Mouse (Mus musculus) left cerebral cortex, postnatal 14 days (tissue): ENCODE measurements around the gene Fut1. TPM values are rescaled to one million over a fixed set of nuclear protein-coding genes. Genes with fewer than 3 reads are reported as not detected.
"Not testable (repeated sequence)": the region's sequence is repeated elsewhere in the genome, so short reads cannot be mapped to it uniquely, and the experiment has no call there.

Experiments
- DNase-seq, 2 experiments: peaks; one replicate each; pipeline ENCODE4 v3.0.0; 2021 to 2022; ENCODE audit warnings: low spot score in 2 of 2, mixed read lengths in 1 of 2
- intact Hi-C: fragments of 180-260 bp; cut with DNase I; formaldehyde crosslinking; loops from one replicate; pipeline ENCODE4 v1.15.1; 2025
- total RNA-seq, 2 experiments: library from RNA; stranded (reverse); gene quantifications; 2 replicates each; pipeline ENCODE4 v1.2.3; 2021

Fut1 gene
- total RNA-seq, 2 experiments from 2014 or later, result not detected

- no peak for DNase-seq
- intact Hi-C loops, result no loop called here
Observed at GRCm38 (mm10) chr7:45635711-45636688, 18.9 kb downstream of the Fut1 start.

- intact Hi-C loops, result no loop called here
- DNase-seq, result no peak
Observed at GRCm38 (mm10) chr7:45637710-45638109, 20.6 kb downstream of the Fut1 start.

GRCm38 (mm10) chr7:45638623-45639401, 21.7 kb downstream of the Fut1 start:
- DNase-seq, result peak; percentile 97 to 98
- intact Hi-C loops, result no loop called here

GRCm38 (mm10) chr7:45639561-45640027, 22.5 kb downstream of the Fut1 start, which contains the start of gene Mamstr:
Gene Mamstr, plus strand, starts transcription at chr7:45639977.
- DNase-seq, result no peak
- intact Hi-C loops, result loop anchor here (5.0 kb wide), 1 partner anchor 58 kb away; the partner anchor contains the start of gene Car11

GRCm38 (mm10) chr7:45640191-45640957, 23.3 kb downstream of the Fut1 start:
- DNase-seq, result no peak

GRCm38 (mm10) chr7:45641391-45642040, 24.4 kb downstream of the Fut1 start:
- intact Hi-C loops, result loop anchor here (5.0 kb wide), 1 partner anchor 56 kb away; the partner anchor contains the start of gene Car11
- no peak for DNase-seq

More at GRCm38 (mm10) chr7:45640191-45640957, 23.3 kb downstream of the Fut1 start:
- intact Hi-C loops, result loop anchor here (5.0 kb wide), 1 partner anchor 57 kb away; the partner anchor contains the start of gene Car11

- intact Hi-C loops, result loop anchor here (5.0 kb wide), 1 partner anchor 55 kb away; the partner anchor contains the start of gene Car11
- no peak for DNase-seq
Observed at GRCm38 (mm10) chr7:45642083-45642482, 25.0 kb downstream of the Fut1 start.

GRCm38 (mm10) chr7:45642503-45643255, 25.6 kb downstream of the Fut1 start:
- intact Hi-C loops, result loop anchor here (5.0 kb wide), 1 partner anchor 55 kb away; the partner anchor contains the start of gene Car11
- no peak for DNase-seq

GRCm38 (mm10) chr7:45643441-45644178, 26.5 kb downstream of the Fut1 start:
- intact Hi-C loops, result loop anchor here (5.0 kb wide), 1 partner anchor 54 kb away; the partner anchor contains the start of gene Car11
- peak; percentile 86 to 97 for DNase-seq

- intact Hi-C loops, result loop anchor here (5.0 kb wide), 1 partner anchor 53 kb away; the partner anchor contains the start of gene Car11
Observed at GRCm38 (mm10) chr7:45644183-45644582, 27.1 kb downstream of the Fut1 start.

GRCm38 (mm10) chr7:45644872-45645590, 27.9 kb downstream of the Fut1 start:
- intact Hi-C loops, result loop anchor here (5.0 kb wide), 1 partner anchor 52 kb away; the partner anchor contains the start of gene Car11
- DNase-seq, result no peak

More at GRCm38 (mm10) chr7:45644183-45644582, 27.1 kb downstream of the Fut1 start:
- peak; percentile 64 to 88 for DNase-seq

GRCm38 (mm10) chr7:45645591-45645971, 28.5 kb downstream of the Fut1 start:
- DNase-seq, result no peak
- intact Hi-C loops, result no loop called here

- no peak for DNase-seq
- intact Hi-C loops, result no loop called here
Observed at GRCm38 (mm10) chr7:45646671-45647070, 29.6 kb downstream of the Fut1 start.

- no peak for DNase-seq
- intact Hi-C loops, result no loop called here
Observed at GRCm38 (mm10) chr7:45649351-45649750, 32.3 kb downstream of the Fut1 start.

- DNase-seq, intact Hi-C loops: not testable (repeated sequence)
Observed at GRCm38 (mm10) chr7:45650484-45650883, 33.4 kb downstream of the Fut1 start.

GRCm38 (mm10) chr7:45654424-45655047, 37.4 kb downstream of the Fut1 start:
- intact Hi-C loops, result no loop called here
- no peak for DNase-seq
